Mouse (Mus musculus) limb, embryonic 12.5 days (tissue): Measurements from ENCODE around the gene Osgepl1. TPM values are rescaled to one million over a fixed set of nuclear protein-coding genes. Genes with fewer than 3 reads are reported as not detected.
"Not testable (repeated sequence)": the region's sequence is repeated elsewhere in the genome, so short reads cannot be mapped to it uniquely, and the experiment has no call there.

ENCODE experiments used
- ATAC-seq: fragments of 200-750 bp; cut with Nextera tagmentation; 2 replicates; pipeline ENCODE4 v1.8.0; 2017; ENCODE audit warnings: low read depth, moderate TSS enrichment; ENCODE audit not compliant: insufficient number of reproducible peaks, insufficient read depth, low FRiP score, low TSS enrichment
- H3K27ac ChIP-seq: fragments of 300-500 bp; sonication (generic); 2 replicates; pipeline ENCODE4 v1.5.1; 2016; ENCODE audit warnings: mild to moderate bottlenecking, moderate library complexity
- H3K27me3 ChIP-seq: fragments of 300-500 bp; sonication (generic); 2 replicates; pipeline ENCODE4 v1.6.1; 2016; ENCODE audit warnings: mild to moderate bottlenecking, moderate library complexity
- H3K36me3 ChIP-seq: fragments of 300-500 bp; sonication (generic); 2 replicates; pipeline ENCODE4 v1.6.1; 2016; ENCODE audit warnings: mild to moderate bottlenecking, moderate library complexity
- H3K4me1 ChIP-seq: fragments of 300-500 bp; sonication (generic); replicated peaks from 2 replicates; pipeline ENCODE4 v1.6.1; 2016
- H3K4me2 ChIP-seq: fragments of 300-500 bp; sonication (generic); 2 replicates; pipeline ENCODE4 v1.6.1; 2016; ENCODE audit warnings: mild to moderate bottlenecking, moderate library complexity
- H3K4me3 ChIP-seq: fragments of 300-500 bp; sonication (generic); replicated peaks from 2 replicates; pipeline ENCODE4 v1.5.1; 2016; ENCODE audit warnings: mild to moderate bottlenecking
- H3K9ac ChIP-seq: fragments of 300-500 bp; sonication (generic); replicated peaks from 2 replicates; pipeline ENCODE4 v1.6.1; 2016; ENCODE audit warnings: mild to moderate bottlenecking, moderate library complexity
- H3K9me3 ChIP-seq: fragments of 300-500 bp; sonication (generic); 2 replicates; pipeline ENCODE4 v1.6.1; 2016; ENCODE audit warnings: mild to moderate bottlenecking, moderate library complexity
- WGBS: fragments of 180-500 bp; shearing (Covaris S2); methylation state at CpG from one replicate; pipeline ENCODE4 v1.1.7; 2016; 5-methylcytosine and 5-hydroxymethylcytosine counted together
- polyA plus RNA-seq: library from polyadenylated mRNA; unstranded; fragments of >200 nt; fragmentation: Nextera tagmentation; extraction: Ambion mirVana; gene quantifications from 2 replicates; pipeline ENCODE4 v1.2.1, GENCODE M21; 2016

The Osgepl1 gene
- polyA plus RNA-seq, 1 experiment from 2014 or later = 20.0 TPM

DNA sequence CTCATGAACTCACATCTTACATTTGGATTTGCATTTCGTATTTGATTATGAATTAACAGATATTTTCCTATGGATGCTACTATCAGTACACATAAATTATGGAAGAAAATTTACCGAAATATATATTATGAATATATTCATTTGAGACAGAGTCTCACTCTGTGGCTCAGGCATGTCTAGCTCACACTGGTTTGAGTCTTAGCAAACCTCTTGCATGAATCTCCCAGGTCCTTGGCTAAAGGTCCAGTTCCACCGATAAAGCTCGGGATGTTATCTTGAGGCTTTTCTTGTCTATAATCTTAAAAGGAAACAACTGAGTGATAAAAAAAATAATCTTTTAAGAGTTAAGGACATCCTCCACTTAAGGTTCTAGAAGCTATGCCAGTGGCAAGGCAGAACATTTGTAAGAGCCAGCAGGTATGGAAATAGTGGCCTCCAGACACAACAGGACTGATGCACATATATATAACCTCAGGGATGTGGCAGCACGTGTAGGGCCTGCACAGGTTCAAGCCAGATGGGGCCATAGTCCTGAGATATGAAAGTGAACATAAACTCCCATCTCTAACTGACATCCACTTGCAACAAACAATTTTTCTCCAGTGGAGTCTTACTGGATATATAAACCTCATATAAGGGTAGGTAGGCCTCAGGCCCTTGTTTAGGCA lies 11.5 kb downstream of the Osgepl1 start:
- H3K4me1 ChIP-seq = no peaks in the 10 kb centered on the region
- no peak overlapping the region for H3K4me3 ChIP-seq
- WGBS = 97% methylated on average over 5 of the region's 5 CpGs
- H3K27me3 ChIP-seq = no peaks in the 10 kb centered on the region
- no peak overlapping the region for H3K4me2 ChIP-seq
- H3K9me3 ChIP-seq = no peaks in the 10 kb centered on the region
- H3K27ac ChIP-seq = no peak overlapping the region
- peaks cover 14% of the 10 kb centered on the region for H3K36me3 ChIP-seq
- ATAC-seq = no peak
- no peak overlapping the region for H3K9ac ChIP-seq

DNA sequence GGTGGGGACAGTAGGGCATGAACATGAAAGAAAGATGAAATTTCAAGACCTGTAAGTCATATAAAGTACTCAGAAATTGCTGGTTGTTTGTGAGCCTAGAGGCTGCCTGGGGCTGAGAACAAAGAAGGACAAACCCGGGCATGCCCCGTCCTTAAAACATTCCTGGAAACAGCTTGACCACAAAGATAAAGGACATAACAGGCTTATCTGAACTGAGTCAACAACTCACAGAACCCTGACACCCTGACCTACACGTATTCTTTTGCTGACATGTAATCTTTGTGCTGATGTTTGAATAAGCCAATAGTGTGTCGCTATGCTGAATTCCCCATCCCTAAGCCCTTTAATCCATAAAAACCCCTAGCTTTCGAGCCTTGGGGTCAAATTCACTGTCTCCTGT lies 20.1 kb downstream of the Osgepl1 start:
- H3K4me1 ChIP-seq, H3K4me3 ChIP-seq, H3K36me3 ChIP-seq, ATAC-seq, H3K9me3 ChIP-seq, H3K27me3 ChIP-seq, H3K4me2 ChIP-seq, H3K9ac ChIP-seq, H3K27ac ChIP-seq: not testable (repeated sequence)
- 90% methylated on average over 5 of the region's 5 CpGs for WGBS

DNA sequence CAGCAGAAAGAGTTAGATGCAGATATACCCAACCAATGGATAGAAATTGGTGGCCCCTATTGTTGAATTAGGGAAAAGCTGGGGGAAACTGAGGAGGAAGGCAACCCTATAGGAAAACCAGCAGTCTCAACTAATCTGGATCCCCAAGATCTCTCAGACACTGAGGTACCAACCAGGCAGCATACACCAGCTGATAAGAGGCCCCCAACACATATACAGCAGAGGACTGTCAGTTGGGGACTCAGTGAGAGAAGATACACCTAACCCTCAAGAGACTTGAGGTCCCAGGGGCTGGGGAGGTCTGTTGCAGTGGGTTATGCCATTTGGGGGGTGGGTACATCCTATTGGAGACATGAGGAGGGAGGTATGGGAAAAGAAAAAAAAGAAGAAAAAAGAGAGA lies 22.0 kb downstream of the Osgepl1 start:
- no peak overlapping the region for H3K27ac ChIP-seq
- peaks cover 3% of the 10 kb centered on the region for H3K36me3 ChIP-seq
- H3K27me3 ChIP-seq = no peaks in the 10 kb centered on the region
- no peaks in the 10 kb centered on the region for H3K4me1 ChIP-seq
- H3K9ac ChIP-seq = no peak overlapping the region
- H3K9me3 ChIP-seq = no peaks in the 10 kb centered on the region
- no peak overlapping the region for H3K4me2 ChIP-seq
- no peak for ATAC-seq
- no peak overlapping the region for H3K4me3 ChIP-seq

DNA sequence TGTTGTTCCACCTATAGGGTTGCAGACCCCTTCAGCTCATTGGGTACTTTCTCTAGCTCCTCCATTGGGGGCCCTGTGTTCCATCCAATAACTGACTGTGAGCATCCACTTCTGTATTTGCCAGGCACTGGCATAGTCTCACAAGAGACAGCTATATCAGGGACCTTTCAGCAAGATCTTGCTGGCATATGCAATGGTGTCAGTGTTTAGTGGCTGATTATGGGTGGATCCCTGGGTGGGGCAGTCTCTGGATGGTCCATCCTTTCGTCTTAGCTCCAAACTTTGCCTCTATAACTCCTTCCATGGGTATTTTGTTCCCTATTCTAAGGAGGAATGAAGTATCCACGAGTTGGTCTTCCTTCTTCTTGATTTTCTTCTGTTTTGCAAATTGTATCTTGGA lies 24.0 kb downstream of the Osgepl1 start:
- not testable (repeated sequence) for H3K4me1 ChIP-seq, H3K4me3 ChIP-seq, H3K9me3 ChIP-seq, H3K9ac ChIP-seq, H3K27me3 ChIP-seq, ATAC-seq, H3K4me2 ChIP-seq, H3K27ac ChIP-seq
- peaks cover 22% of the 10 kb centered on the region for H3K36me3 ChIP-seq
- WGBS = 83% methylated on average over 2 of the region's 2 CpGs

DNA sequence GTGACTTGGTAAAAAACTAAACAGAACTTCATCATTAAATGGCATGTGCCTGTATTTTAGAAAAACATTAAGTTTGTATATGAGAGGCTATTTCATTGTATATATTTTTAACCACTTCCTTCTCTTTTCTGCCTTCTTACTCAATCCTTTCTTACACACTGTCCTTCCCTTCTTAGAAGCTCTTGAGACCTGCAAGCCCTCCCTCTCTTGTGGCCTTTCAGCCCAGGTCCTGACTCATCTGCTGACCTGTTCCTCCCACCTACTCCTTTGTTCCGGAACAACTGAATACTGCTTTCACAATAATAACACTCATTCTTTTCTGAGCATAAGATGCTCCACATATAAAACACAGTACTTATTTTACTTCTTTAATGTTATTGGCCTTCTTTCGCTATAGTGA lies 27.6 kb downstream of the Osgepl1 start:
- H3K27me3 ChIP-seq = no peaks in the 10 kb centered on the region
- H3K4me2 ChIP-seq = no peak overlapping the region
- H3K9ac ChIP-seq = no peak overlapping the region
- no peak for ATAC-seq
- H3K4me1 ChIP-seq = no peaks in the 10 kb centered on the region
- no peak overlapping the region for H3K4me3 ChIP-seq
- H3K27ac ChIP-seq = no peak overlapping the region
- over 99% methylated on average over 2 of the region's 2 CpGs for WGBS
- H3K36me3 ChIP-seq = peaks cover 51% of the 10 kb centered on the region
- H3K9me3 ChIP-seq = peaks cover 10% of the 10 kb centered on the region; the same call in 1 of the 2 replicates

DNA sequence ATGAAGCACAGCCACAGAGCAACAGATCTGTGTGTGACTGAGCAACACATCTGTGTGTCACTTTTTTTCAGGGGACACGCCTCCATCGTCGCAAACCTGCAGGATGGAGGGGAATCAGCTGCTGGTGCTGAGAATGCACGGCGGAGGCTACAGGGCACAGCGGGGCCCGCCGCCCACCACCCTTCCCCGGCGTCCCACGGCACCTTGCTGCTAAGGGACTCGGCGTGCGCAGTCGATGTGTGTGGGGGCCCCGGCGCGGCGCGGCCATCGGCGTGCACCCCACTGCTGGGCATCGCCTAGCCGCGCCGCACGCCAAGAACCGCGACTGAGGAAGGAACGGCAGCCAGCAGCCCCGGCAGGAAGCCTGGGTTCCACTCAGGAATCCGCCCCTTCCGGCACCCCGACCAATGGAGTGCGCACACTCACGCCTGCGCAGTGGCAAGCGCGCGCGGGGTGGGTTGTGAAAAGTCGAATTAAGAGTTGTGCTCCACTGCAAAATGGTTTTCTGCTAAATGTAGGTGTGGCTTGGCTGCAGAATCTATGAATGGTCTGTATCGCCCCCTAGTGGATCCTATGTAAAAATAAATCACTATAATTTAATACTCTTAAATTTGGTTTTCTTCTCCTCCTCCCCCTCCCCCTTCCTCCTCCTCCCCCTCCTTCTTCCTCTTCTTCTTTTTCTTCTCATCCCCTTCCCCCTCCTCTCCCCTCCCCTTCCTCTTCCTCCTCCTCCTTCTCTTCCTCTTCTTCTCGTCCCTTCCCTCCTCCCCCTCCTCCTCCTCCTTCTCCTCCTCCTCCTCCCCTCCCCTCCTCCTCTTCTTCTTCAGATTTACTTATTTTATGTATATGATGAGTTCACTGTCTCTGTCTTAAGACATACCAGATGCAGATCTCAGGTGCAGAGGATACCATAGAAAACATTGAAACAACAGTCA lies 39.2 kb downstream of the Osgepl1 start, which contains the start of the genes Asdurf, Gm28551 and Asnsd1:
Asdurf (minus strand) TSS at position 293 of the 935 bp plus-strand sequence.
Gm28551 (minus strand) TSS at position 341 of the 935 bp plus-strand sequence.
Asnsd1 (minus strand) TSS at position 426 of the 935 bp plus-strand sequence.
- H3K9ac ChIP-seq = peak within 1 kb of the TSS; percentile 91
- H3K36me3 ChIP-seq = peaks cover 26% of the 10 kb centered on the region
- WGBS = under 1% methylated on average over 44 of the region's 44 CpGs
- no peaks in the 10 kb centered on the region for H3K9me3 ChIP-seq
- H3K4me3 ChIP-seq = peak within 1 kb of the TSS; percentile 86
- H3K27ac ChIP-seq = peak within 1 kb of the TSS; percentile 90
- peaks cover 7% of the 10 kb centered on the region for H3K4me1 ChIP-seq
- peak within 1 kb of the TSS; percentile 57 for H3K4me2 ChIP-seq
- ATAC-seq = peak; percentile 98
- H3K27me3 ChIP-seq = no peaks in the 10 kb centered on the region

DNA sequence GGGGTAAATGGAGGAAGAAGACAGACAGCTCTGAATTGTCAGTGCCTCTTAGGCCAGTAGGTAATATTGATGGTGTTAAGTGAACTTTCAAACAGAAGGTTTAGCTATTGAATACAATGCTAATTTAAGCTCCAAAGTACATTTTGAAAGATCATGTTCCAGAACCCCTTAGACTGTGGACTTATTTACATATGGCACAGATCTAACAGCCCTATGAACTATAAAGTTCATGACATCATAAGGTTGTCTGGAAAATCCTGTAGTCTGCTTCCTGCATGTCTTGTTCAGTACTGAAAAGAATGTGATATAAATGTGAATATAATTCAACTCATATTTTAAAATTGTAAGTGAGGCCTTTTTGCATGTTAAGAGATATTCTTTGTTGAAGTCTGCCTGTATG lies 45.6 kb downstream of the Osgepl1 start:
- no peaks in the 10 kb centered on the region for H3K27me3 ChIP-seq
- H3K27ac ChIP-seq = no peak overlapping the region
- no peak overlapping the region for H3K4me3 ChIP-seq
- H3K36me3 ChIP-seq = no peaks in the 10 kb centered on the region
- H3K4me1 ChIP-seq = no peaks in the 10 kb centered on the region
- ATAC-seq = no peak
- no peak overlapping the region for H3K9ac ChIP-seq
- H3K4me2 ChIP-seq = no peak overlapping the region
- H3K9me3 ChIP-seq = no peaks in the 10 kb centered on the region

Other genes starting within 250 kb of the Osgepl1 start
- gene 1700019A02Rik, start 126.0 kb upstream of the Osgepl1 start, polyA plus RNA-seq = not detected in 2 replicates
- gene Pms1, start 16.6 kb upstream of the Osgepl1 start, polyA plus RNA-seq = 29.9 and 31.1 TPM in 2 replicates
- gene Ormdl1, start 16.5 kb upstream of the Osgepl1 start, polyA plus RNA-seq = 48.4 and 53.0 TPM in 2 replicates
- not detected in 2 replicates for gene Gm28778, start 16.5 kb upstream of the Osgepl1 start, polyA plus RNA-seq
- 3.8 and 10.0 TPM in 2 replicates for gene Asdurf, start 39.0 kb downstream of the Osgepl1 start, polyA plus RNA-seq
- gene Gm28551, start 39.0 kb downstream of the Osgepl1 start, polyA plus RNA-seq = 0.87 and 1.1 TPM in 2 replicates
- gene Asnsd1, start 39.1 kb downstream of the Osgepl1 start, polyA plus RNA-seq = 89.7 and 91.9 TPM in 2 replicates